Mouse (Mus musculus): ENCODE measurements at regions not wholly inside any gene's neighbourhood (a gene's known extent, or its start where the extent isn't known, plus 50 kb on each side); places are given as distances from the start of the nearest gene placed in this dataset.

GRCm38 (mm10) chr15:5326996-5327395, 83.0 kb upstream of the Ptger4 start:
- dilution Hi-C loops (cut with MboI; ENCODE audit: extremely low pct_ligation_motif_present, extremely low pct_unique_long_range_greater_than_20kb, low sequenced_read_pairs) = no loop called here
- Histone ChIP-seq H3K4me3 (replicated peaks in 1 of 3; ENCODE audit: low read depth in 2 of 3, low read length in 2 of 3, poor library complexity in 1 of 3) (no peak overlapping the region), H3K27ac (ENCODE audit: insufficient read depth, low read depth) (no peak overlapping the region), H3K4me2 (ENCODE audit: insufficient read depth, low read depth, poor library complexity, severe bottlenecking) (no peak overlapping the region), H3K27me3 (replicated peaks) (no peaks in the 10 kb centered on the region), H3K4me1 (ENCODE audit: control insufficient read depth in 1 of 2, insufficient read depth in 2 of 2) (no peaks in the 10 kb centered on the region), H3K9me3 (replicated peaks; ENCODE audit: low read length) (no peaks in the 10 kb centered on the region), H3K36me3 (replicated peaks in 1 of 2; ENCODE audit: control insufficient read depth in 1 of 2, insufficient read depth in 1 of 2, low read length in 1 of 2) (no peaks in the 10 kb centered on the region), H3K9ac (ENCODE audit: insufficient read depth, low read depth) (no peak overlapping the region), H3K79me2 (replicated peaks; ENCODE audit: control insufficient read depth, extremely low read depth, insufficient read depth, poor library complexity, severe bottlenecking) (no peaks in the 10 kb centered on the region)
- in situ Hi-C loops (cut with MboI; ENCODE audit: low pct_ligation_motif_present, low pct_unique_long_range_greater_than_20kb, low sequenced_read_pairs) = no loop called here
- TF ChIP-seq GABPA (IDR thresholded peaks at IDR 0.05; ENCODE audit: insufficient replicate concordance, low read depth, low read length) (no peak), CHD1 (IDR thresholded peaks at IDR 0.05; ENCODE audit: low read depth, low read length) (no peak), POLR2AphosphoS2 (IDR thresholded peaks at IDR 0.05; ENCODE audit: low read depth, low read length) (no peak), MEF2A (IDR thresholded peaks at IDR 0.05; ENCODE audit: borderline replicate concordance, low read depth, low read length) (no peak)
- DNase-seq (ENCODE audit: extremely low read depth) = no peak

- Histone ChIP-seq H3K27me3 (replicated peaks) (no peaks in the 10 kb centered on the region), H3K36me3 (replicated peaks in 1 of 2; ENCODE audit: control insufficient read depth in 1 of 2, insufficient read depth in 1 of 2, low read length in 1 of 2) (no peaks in the 10 kb centered on the region), H3K4me1 (ENCODE audit: control insufficient read depth in 1 of 2, insufficient read depth in 2 of 2) (no peaks in the 10 kb centered on the region), H3K4me3 (replicated peaks in 1 of 3; ENCODE audit: low read depth in 2 of 3, low read length in 2 of 3, poor library complexity in 1 of 3) (no peak overlapping the region), H3K4me2 (ENCODE audit: insufficient read depth, low read depth, poor library complexity, severe bottlenecking) (no peak overlapping the region), H3K9ac (ENCODE audit: insufficient read depth, low read depth) (no peak overlapping the region), H3K9me3 (replicated peaks; ENCODE audit: low read length) (no peaks in the 10 kb centered on the region), H3K27ac (ENCODE audit: insufficient read depth, low read depth) (no peak overlapping the region), H3K79me2 (replicated peaks; ENCODE audit: control insufficient read depth, extremely low read depth, insufficient read depth, poor library complexity, severe bottlenecking) (no peaks in the 10 kb centered on the region)
- no peak for TF ChIP-seq SMC3 (IDR thresholded peaks at IDR 0.05; ENCODE audit: low read depth, low read length)
- no peak for TF ChIP-seq RCOR1 (conservative IDR thresholded peaks at IDR 0.05; ENCODE audit: low read depth, low read length)
- TF ChIP-seq ELF1 (IDR thresholded peaks at IDR 0.05; ENCODE audit: low read depth, low read length) = no peak
- no peak for TF ChIP-seq USF1 (IDR thresholded peaks at IDR 0.05; ENCODE audit: low read depth, low read length)
- no peak for TF ChIP-seq ZNF384 (IDR thresholded peaks at IDR 0.05; ENCODE audit: low read depth, low read length)
- TF ChIP-seq ETS1 (conservative IDR thresholded peaks at IDR 0.05; ENCODE audit: low read depth, low read length) = no peak
- TF ChIP-seq NELFE (IDR thresholded peaks at IDR 0.05; ENCODE audit: low read depth, low read length) = no peak
- TF ChIP-seq ZC3H11A (IDR thresholded peaks at IDR 0.05; ENCODE audit: low read depth, low read length) = no peak
- TF ChIP-seq MEF2A (IDR thresholded peaks at IDR 0.05; ENCODE audit: borderline replicate concordance, low read depth, low read length) = no peak
- TF ChIP-seq BHLHE40 (IDR thresholded peaks at IDR 0.05; ENCODE audit: low read depth, low read length) = no peak
- TF ChIP-seq UBTF (IDR thresholded peaks at IDR 0.05; ENCODE audit: low read depth, low read length) = no peak
- no peak for TF ChIP-seq CHD2 (IDR thresholded peaks at IDR 0.05; ENCODE audit: low read length)
- no peak for TF ChIP-seq CTCF (conservative IDR thresholded peaks at IDR 0.05 in 1 of 2, IDR thresholded peaks at IDR 0.05 in 1 of 2; ENCODE audit: low read depth in 2 of 2, low read length in 2 of 2)
- no peak for TF ChIP-seq POLR2AphosphoS2 (IDR thresholded peaks at IDR 0.05; ENCODE audit: low read depth, low read length)
- TF ChIP-seq MXI1 (IDR thresholded peaks at IDR 0.05; ENCODE audit: low read depth, low read length) = no peak
- in situ Hi-C loops (cut with MboI; ENCODE audit: low pct_ligation_motif_present, low pct_unique_long_range_greater_than_20kb, low sequenced_read_pairs) = no loop called here
- DNase-seq (ENCODE audit: extremely low read depth) = no peak
- dilution Hi-C loops (cut with MboI; ENCODE audit: extremely low pct_ligation_motif_present, extremely low pct_unique_long_range_greater_than_20kb, low sequenced_read_pairs) = no loop called here
These were observed 77.7 kb upstream of the Ptger4 start for GRCm38 (mm10) chr15:5321691-5322090.

Measured in CH12.LX (cell line).